Mouse (Mus musculus): ENCODE results near the gene Trpv6. TPM values are rescaled to one million over a fixed set of nuclear protein-coding genes. Genes with fewer than 3 reads are reported as not detected.
A peak's percentile ranks its signal among the peaks of the same experiment; 100 is the strongest.

Trpv6 gene
- polyA plus RNA-seq, 1 experiment from 2014 or later = 1.8 TPM

DNA sequence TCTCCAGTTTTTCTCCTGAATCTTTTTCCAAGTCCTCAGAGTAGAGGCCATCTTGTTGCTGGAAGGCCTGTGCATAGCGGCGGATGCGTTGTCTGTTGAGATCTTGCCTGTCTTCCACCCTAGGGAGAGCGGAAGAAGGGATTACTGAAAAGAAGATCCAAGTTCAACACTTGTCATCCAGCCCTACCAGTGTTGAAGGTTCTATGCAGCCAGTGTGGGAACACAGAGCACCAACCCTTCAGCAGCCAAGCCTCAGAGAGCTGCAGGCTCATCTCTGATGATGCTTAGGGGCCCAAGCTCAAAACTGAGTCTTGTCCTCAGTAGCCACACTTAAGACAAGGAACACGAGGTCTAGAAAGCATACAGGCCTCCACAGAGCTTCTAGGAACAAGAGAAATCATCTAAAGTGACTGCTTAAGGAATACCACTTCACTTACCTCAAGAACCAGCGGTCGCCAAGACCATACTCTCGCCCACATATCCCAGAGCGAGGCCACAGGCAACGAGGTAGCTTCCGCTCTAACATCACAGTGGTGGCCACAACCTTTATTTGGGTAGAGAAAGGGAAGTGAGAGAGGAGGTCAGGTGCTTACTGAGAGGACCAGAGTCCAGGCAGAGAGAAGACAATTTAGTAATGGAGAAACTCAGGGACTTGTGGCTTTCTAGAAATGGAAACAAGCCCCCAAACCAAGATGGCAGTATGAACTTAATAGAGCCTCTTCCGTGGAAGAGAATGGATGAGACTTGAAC is 14.8 kb downstream of the Trpv6 start:
- 92% methylated on average over 12 of the region's 12 CpGs for WGBS
- ATAC-seq (ENCODE audit: insufficient number of reproducible peaks, low FRiP score, low TSS enrichment, low read depth) = no peak
- H3K4me2 ChIP-seq (replicated peaks) = no peak overlapping the region
- H3K36me3 ChIP-seq = peaks cover 4% of the 10 kb centered on the region; the same call in 1 of the 2 replicates
- no peak overlapping the region for H3K9ac ChIP-seq
- H3K4me3 ChIP-seq (replicated peaks) = no peak overlapping the region
- H3K27me3 ChIP-seq = no peaks in the 10 kb centered on the region
- H3K9me3 ChIP-seq (replicated peaks) = no peaks in the 10 kb centered on the region
- peaks cover 8% of the 10 kb centered on the region; the same call in 1 of the 2 replicates for H3K4me1 ChIP-seq
- no peak overlapping the region for H3K27ac ChIP-seq (replicated peaks)

GRCm38 (mm10) chr6:41620173-41620798 is 15.9 kb downstream of the Trpv6 start:
- H3K9ac ChIP-seq = no peak overlapping the region
- H3K36me3 ChIP-seq = peaks cover 4% of the 10 kb centered on the region; the same call in 1 of the 2 replicates
- no peak for ATAC-seq (ENCODE audit: insufficient number of reproducible peaks, low FRiP score, low TSS enrichment, low read depth)
- no peak overlapping the region for H3K27ac ChIP-seq (replicated peaks)
- H3K4me2 ChIP-seq (replicated peaks) = no peak overlapping the region
- no peaks in the 10 kb centered on the region for H3K9me3 ChIP-seq (replicated peaks)
- no peak overlapping the region for H3K4me3 ChIP-seq (replicated peaks)
- no peaks in the 10 kb centered on the region for H3K27me3 ChIP-seq
- H3K4me1 ChIP-seq = 0 out of 2 replicates have a peak, but pooled peaks cover under 1% of the 10 kb centered on the region
- WGBS = 86% methylated on average over 9 of the region's 9 CpGs

DNA sequence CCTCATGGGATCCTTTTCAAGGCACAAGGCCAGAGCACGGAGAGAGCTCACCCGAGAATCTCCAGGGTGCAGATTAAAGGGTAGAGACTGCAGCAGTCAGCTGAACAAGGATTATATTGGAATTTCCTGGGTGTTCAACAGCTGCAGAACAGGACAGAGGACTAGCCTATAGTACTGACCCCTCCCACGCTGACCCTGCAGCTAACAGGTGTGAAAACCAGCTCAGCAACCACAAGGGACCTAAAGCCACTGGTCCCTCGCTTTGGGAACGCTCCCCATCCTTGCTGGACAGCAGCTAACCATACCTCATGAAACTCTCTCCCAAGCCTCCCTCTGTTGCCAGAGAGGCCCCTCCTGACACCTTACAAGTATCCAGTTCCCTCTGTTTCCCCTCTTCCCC is 28.6 kb downstream of the Trpv6 start:
- no peak overlapping the region for H3K4me2 ChIP-seq (replicated peaks)
- no peak overlapping the region for H3K9ac ChIP-seq
- no peaks in the 10 kb centered on the region for H3K27me3 ChIP-seq
- no peak overlapping the region for H3K4me3 ChIP-seq (replicated peaks)
- no peak for ATAC-seq (ENCODE audit: insufficient number of reproducible peaks, low FRiP score, low TSS enrichment, low read depth)
- WGBS = 42% methylated on average over 5 of the region's 5 CpGs
- no peak overlapping the region for H3K27ac ChIP-seq (replicated peaks)
- H3K9me3 ChIP-seq (replicated peaks) = no peaks in the 10 kb centered on the region
- no peaks in the 10 kb centered on the region for H3K36me3 ChIP-seq
- H3K4me1 ChIP-seq = peaks cover 7% of the 10 kb centered on the region

DNA sequence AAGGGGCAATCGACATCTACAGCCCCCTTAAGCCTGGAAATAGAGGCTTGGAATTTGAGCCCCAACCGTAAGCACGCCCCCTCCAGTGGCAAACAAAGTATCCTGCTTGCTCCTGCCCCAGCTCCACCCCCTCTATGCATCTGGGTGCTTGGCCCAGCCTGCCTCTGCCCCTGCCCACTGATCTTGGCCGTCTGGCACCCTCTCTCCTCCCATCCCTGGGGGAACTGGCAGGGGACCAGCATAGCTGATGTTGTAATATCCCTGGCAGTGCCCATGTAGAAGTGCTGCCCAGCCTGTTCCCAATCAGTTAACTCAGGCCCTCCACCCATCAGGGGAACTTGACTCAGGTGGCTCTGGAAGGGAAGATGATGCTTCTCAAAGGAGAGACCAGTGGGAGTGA is 30.0 kb downstream of the Trpv6 start:
- Histone ChIP-seq H3K4me3 (replicated peaks) (peak overlapping the region; percentile 76), H3K27ac (replicated peaks) (peak overlapping the region; percentile 91; the same call in 1 of the 2 replicates), H3K27me3 (no peaks in the 10 kb centered on the region), H3K4me1 (peaks cover 7% of the 10 kb centered on the region), H3K9me3 (replicated peaks) (no peaks in the 10 kb centered on the region), H3K36me3 (no peaks in the 10 kb centered on the region), H3K9ac (no peak overlapping the region), H3K4me2 (replicated peaks) (peak overlapping the region; percentile 84)
- ATAC-seq (ENCODE audit: insufficient number of reproducible peaks, low FRiP score, low TSS enrichment, low read depth) = no peak
- 17% methylated on average over 4 of the region's 4 CpGs for WGBS

- Histone ChIP-seq H3K27me3 (no peaks in the 10 kb centered on the region), H3K9ac (peak overlapping the region; percentile 78), H3K4me1 (peaks cover 7% of the 10 kb centered on the region), H3K27ac (replicated peaks) (peak overlapping the region; percentile 91), H3K4me3 (replicated peaks) (peak overlapping the region; percentile 76), H3K4me2 (replicated peaks) (peak overlapping the region; percentile 84), H3K36me3 (no peaks in the 10 kb centered on the region), H3K9me3 (replicated peaks) (no peaks in the 10 kb centered on the region)
- ATAC-seq (ENCODE audit: insufficient number of reproducible peaks, low FRiP score, low TSS enrichment, low read depth) = peak; percentile 39; the same call in 1 of the 2 replicates
- WGBS = 0% methylated on average over 7 of the region's 7 CpGs
Observed at GRCm38 (mm10) chr6:41605794-41606104, 30.5 kb downstream of the Trpv6 start.

- under 1% methylated on average over 68 of the region's 68 CpGs for WGBS
- peak; percentile 92 for ATAC-seq (ENCODE audit: insufficient number of reproducible peaks, low FRiP score, low TSS enrichment, low read depth)
- H3K4me3 ChIP-seq (replicated peaks) = peak within 1 kb of the TSS; percentile 76
- H3K9ac ChIP-seq = peak within 1 kb of the TSS; percentile 78
- H3K36me3 ChIP-seq = no peaks in the 10 kb centered on the region
- H3K27ac ChIP-seq (replicated peaks) = peak within 1 kb of the TSS; percentile 91
- H3K4me2 ChIP-seq (replicated peaks) = peak within 1 kb of the TSS; percentile 84
- H3K27me3 ChIP-seq = no peaks in the 10 kb centered on the region
- H3K4me1 ChIP-seq = peaks cover 7% of the 10 kb centered on the region
- H3K9me3 ChIP-seq (replicated peaks) = no peaks in the 10 kb centered on the region
Observed at GRCm38 (mm10) chr6:41605061-41605793, 31.0 kb downstream of the Trpv6 start, which contains the start of gene Ephb6. TSS of gene Ephb6 (plus strand) at chr6:41605482.

GRCm38 (mm10) chr6:41604401-41605050 is 31.7 kb downstream of the Trpv6 start:
- under 1% methylated on average over 23 of the region's 23 CpGs for WGBS
- ATAC-seq (ENCODE audit: insufficient number of reproducible peaks, low FRiP score, low TSS enrichment, low read depth) = peak; percentile 64
- peak overlapping the region; percentile 78 for H3K9ac ChIP-seq
- no peaks in the 10 kb centered on the region for H3K27me3 ChIP-seq
- no peaks in the 10 kb centered on the region for H3K36me3 ChIP-seq
- H3K4me3 ChIP-seq (replicated peaks) = peak overlapping the region; percentile 76
- H3K27ac ChIP-seq (replicated peaks) = peak overlapping the region; percentile 91
- peaks cover 7% of the 10 kb centered on the region for H3K4me1 ChIP-seq
- no peaks in the 10 kb centered on the region for H3K9me3 ChIP-seq (replicated peaks)
- peak overlapping the region; percentile 84 for H3K4me2 ChIP-seq (replicated peaks)

- Histone ChIP-seq H3K4me3 (replicated peaks) (no peak overlapping the region), H3K36me3 (no peaks in the 10 kb centered on the region), H3K9me3 (replicated peaks) (no peaks in the 10 kb centered on the region), H3K27me3 (no peaks in the 10 kb centered on the region), H3K9ac (no peak overlapping the region), H3K27ac (replicated peaks) (no peak overlapping the region), H3K4me2 (replicated peaks) (no peak overlapping the region), H3K4me1 (0 out of 2 replicates have a peak, but pooled peaks cover 4% of the 10 kb centered on the region)
- ATAC-seq (ENCODE audit: insufficient number of reproducible peaks, low FRiP score, low TSS enrichment, low read depth) = no peak
- WGBS = 67% methylated on average over 1 of the region's 1 CpGs
Observed at GRCm38 (mm10) chr6:41582189-41582588, 54.0 kb downstream of the Trpv6 start.

- H3K36me3 ChIP-seq = no peaks in the 10 kb centered on the region
- H3K27me3 ChIP-seq = no peaks in the 10 kb centered on the region
- 16% methylated on average over 7 of the region's 7 CpGs for WGBS
- H3K27ac ChIP-seq (replicated peaks) = no peak overlapping the region
- no peak for ATAC-seq (ENCODE audit: insufficient number of reproducible peaks, low FRiP score, low TSS enrichment, low read depth)
- H3K9me3 ChIP-seq (replicated peaks) = no peaks in the 10 kb centered on the region
- H3K9ac ChIP-seq = no peak overlapping the region
- peaks cover 4% of the 10 kb centered on the region; the same call in 1 of the 2 replicates for H3K4me1 ChIP-seq
- H3K4me3 ChIP-seq (replicated peaks) = no peak overlapping the region
- H3K4me2 ChIP-seq (replicated peaks) = no peak overlapping the region
Observed at GRCm38 (mm10) chr6:41581295-41581694, 54.9 kb downstream of the Trpv6 start.

GRCm38 (mm10) chr6:41577297-41577696 is 58.9 kb downstream of the Trpv6 start:
- no peak overlapping the region for H3K4me2 ChIP-seq (replicated peaks)
- no peaks in the 10 kb centered on the region for H3K27me3 ChIP-seq
- H3K9me3 ChIP-seq (replicated peaks) = no peaks in the 10 kb centered on the region
- H3K36me3 ChIP-seq = no peaks in the 10 kb centered on the region
- no peak for ATAC-seq (ENCODE audit: insufficient number of reproducible peaks, low FRiP score, low TSS enrichment, low read depth)
- WGBS = 10% methylated on average over 5 of the region's 5 CpGs
- H3K9ac ChIP-seq = no peak overlapping the region
- no peak overlapping the region for H3K4me3 ChIP-seq (replicated peaks)
- peaks cover 4% of the 10 kb centered on the region; the same call in 1 of the 2 replicates for H3K4me1 ChIP-seq
- no peak overlapping the region for H3K27ac ChIP-seq (replicated peaks)
